Mouse (Mus musculus) cerebellum, postnatal 14 days (tissue): ENCODE measurements at regions not wholly inside any gene's neighbourhood (a gene's known extent, or its start where the extent isn't known, plus 50 kb on each side); places are given as distances from the start of the nearest gene placed in this dataset.
A peak's percentile ranks its signal among the peaks of the same experiment; 100 is the strongest.

Experiments used
- DNase-seq, 2 experiments: peaks; one replicate each; pipeline ENCODE4 v3.0.0; 2021; ENCODE audit warnings: mixed read lengths in 2 of 2

- DNase-seq: peak; percentile 65 to 83
Observed at GRCm38 (mm10) chr1:122273579-122273978, 705.8 kb upstream of the Ddx18 start.

GRCm38 (mm10) chr1:122243031-122243430, 675.2 kb upstream of the Ddx18 start:
- no peak for DNase-seq

- peak; percentile 21 to 56 for DNase-seq
Observed at GRCm38 (mm10) chr1:122241511-122241910, 673.7 kb upstream of the Ddx18 start.

- no peak for DNase-seq
Observed at GRCm38 (mm10) chr1:122230442-122230841, 662.7 kb upstream of the Ddx18 start.

- DNase-seq: peak; percentile 50 to 72
Observed at GRCm38 (mm10) chr1:122212484-122212883, 644.7 kb upstream of the Ddx18 start.

GRCm38 (mm10) chr1:122208619-122209018, 640.8 kb upstream of the Ddx18 start:
- DNase-seq: no peak

- DNase-seq: peak; percentile 48 to 52
Observed at GRCm38 (mm10) chr1:122169547-122169946, 601.8 kb upstream of the Ddx18 start.

GRCm38 (mm10) chr1:122161798-122162197, 594.0 kb upstream of the Ddx18 start:
- no peak for DNase-seq

GRCm38 (mm10) chr1:122141362-122141761, 573.6 kb upstream of the Ddx18 start:
- peak in 1 of 2 experiments; percentile 33 for DNase-seq

- DNase-seq: peak in 1 of 2 experiments; percentile 17
Observed at GRCm38 (mm10) chr1:122123954-122124353, 556.2 kb upstream of the Ddx18 start.

GRCm38 (mm10) chr1:122095726-122096125, 527.9 kb upstream of the Ddx18 start:
- DNase-seq: peak in 1 of 2 experiments; percentile 9

- DNase-seq: peak; percentile 20 to 56
Observed at GRCm38 (mm10) chr1:122082481-122082880, 514.7 kb upstream of the Ddx18 start.

GRCm38 (mm10) chr1:122076085-122076484, 508.3 kb upstream of the Ddx18 start:
- DNase-seq: no peak

- DNase-seq: peak; percentile 16 to 21
Observed at GRCm38 (mm10) chr1:122055146-122055545, 487.4 kb upstream of the Ddx18 start.

- peak; percentile 67 to 85 for DNase-seq
Observed at GRCm38 (mm10) chr1:122048112-122048725, 480.4 kb upstream of the Ddx18 start.

GRCm38 (mm10) chr1:122043896-122044295, 476.1 kb upstream of the Ddx18 start:
- DNase-seq: no peak

GRCm38 (mm10) chr1:122043114-122043513, 475.3 kb upstream of the Ddx18 start:
- DNase-seq: peak; percentile 73 to 74

- no peak for DNase-seq
Observed at GRCm38 (mm10) chr1:122007749-122008148, 440.0 kb upstream of the Ddx18 start.

GRCm38 (mm10) chr1:121996461-121996860, 428.7 kb upstream of the Ddx18 start:
- no peak for DNase-seq

GRCm38 (mm10) chr1:121990653-121991052, 422.9 kb upstream of the Ddx18 start:
- DNase-seq: no peak

- DNase-seq: no peak
Observed at GRCm38 (mm10) chr1:121958942-121959341, 391.2 kb upstream of the Ddx18 start.

- DNase-seq: no peak
Observed at GRCm38 (mm10) chr1:121935911-121936310, 368.1 kb upstream of the Ddx18 start.
